Mouse (Mus musculus) left cerebral cortex, adult 8-10 months (tissue): ENCODE measurements around the gene Rgl3. TPM values are rescaled to one million over a fixed set of nuclear protein-coding genes. Genes with fewer than 3 reads are reported as not detected.

Experiments used
- DNase-seq, 2 experiments: peaks; one replicate each; pipeline ENCODE4 v3.0.0; 2022; ENCODE audit warnings: low spot score in 2 of 2
- total RNA-seq, 4 experiments: library from RNA; stranded (reverse); gene quantifications; 2 replicates each; pipeline ENCODE4 v1.2.4; 2022

Gene Rgl3
- total RNA-seq, result 1 to 10 TPM; 2.7 to 4.4 (median 3.2) TPM

DNA sequence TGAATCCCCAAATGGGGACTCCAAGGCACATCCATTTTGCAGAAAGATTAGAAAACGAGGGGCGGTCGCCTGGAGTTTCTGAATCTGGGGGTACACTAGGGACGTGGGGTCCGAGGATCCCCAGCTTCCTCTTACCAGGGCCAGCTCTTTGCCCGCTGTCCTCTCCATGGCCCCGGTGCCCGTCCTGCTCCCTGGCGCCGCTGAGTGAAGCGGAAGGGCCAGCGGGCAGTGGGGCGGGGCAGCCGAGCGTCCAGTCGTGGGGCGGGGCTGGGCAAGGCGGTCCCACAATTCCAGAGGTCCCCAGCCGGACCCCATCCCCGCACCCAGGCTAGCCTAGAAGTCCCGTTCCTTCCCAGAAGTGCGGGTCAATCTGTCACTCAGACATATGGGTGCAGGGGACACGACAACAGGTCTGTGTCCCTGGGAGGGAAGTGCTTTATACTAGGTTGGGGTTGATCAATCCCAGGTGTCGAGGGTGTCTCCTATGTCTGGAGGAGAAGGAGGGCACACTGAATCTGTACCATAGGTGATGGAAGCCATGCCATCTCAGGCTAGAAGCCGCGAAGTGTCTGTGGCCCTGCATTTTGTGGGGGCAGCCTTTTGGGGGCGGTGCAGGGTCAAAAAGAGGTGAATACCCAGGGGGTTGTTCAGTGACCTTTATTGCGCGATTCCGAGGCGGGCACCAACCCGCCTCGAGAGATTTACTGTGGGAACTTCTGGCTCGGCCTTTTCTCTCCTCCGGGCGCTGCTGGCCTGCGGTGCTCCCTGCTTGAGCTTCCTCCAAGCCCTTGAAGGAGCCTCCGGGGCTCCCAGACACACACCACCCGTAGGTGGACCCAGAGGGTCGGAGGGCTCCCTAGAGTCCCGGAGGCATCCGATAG is at the start of gene Rgl3:
Rgl3 (minus strand) TSS at position 217 of the 881 bp plus-strand sequence.
- no peak for DNase-seq

DNA sequence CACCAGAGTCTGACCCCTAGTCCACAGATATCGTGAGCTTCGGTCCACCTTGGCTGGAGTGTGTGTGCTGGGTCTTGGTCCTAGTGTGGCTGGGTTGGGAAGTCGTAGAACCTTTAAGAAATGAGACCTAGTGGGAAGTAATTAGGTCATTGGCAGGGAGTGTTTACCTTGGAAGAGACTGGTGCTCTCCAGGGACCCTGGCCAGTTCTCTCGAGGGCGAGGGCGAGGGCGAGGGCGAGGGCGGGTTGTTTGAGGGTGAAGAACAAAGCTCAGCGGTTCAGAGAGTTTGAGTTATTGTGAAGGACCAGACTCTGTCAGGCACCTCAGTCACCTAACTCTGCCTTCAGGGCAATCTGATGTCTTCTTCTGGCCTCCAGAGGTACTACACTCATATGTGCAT is 48.6 kb upstream of the Rgl3 start:
- no peak for DNase-seq

DNA sequence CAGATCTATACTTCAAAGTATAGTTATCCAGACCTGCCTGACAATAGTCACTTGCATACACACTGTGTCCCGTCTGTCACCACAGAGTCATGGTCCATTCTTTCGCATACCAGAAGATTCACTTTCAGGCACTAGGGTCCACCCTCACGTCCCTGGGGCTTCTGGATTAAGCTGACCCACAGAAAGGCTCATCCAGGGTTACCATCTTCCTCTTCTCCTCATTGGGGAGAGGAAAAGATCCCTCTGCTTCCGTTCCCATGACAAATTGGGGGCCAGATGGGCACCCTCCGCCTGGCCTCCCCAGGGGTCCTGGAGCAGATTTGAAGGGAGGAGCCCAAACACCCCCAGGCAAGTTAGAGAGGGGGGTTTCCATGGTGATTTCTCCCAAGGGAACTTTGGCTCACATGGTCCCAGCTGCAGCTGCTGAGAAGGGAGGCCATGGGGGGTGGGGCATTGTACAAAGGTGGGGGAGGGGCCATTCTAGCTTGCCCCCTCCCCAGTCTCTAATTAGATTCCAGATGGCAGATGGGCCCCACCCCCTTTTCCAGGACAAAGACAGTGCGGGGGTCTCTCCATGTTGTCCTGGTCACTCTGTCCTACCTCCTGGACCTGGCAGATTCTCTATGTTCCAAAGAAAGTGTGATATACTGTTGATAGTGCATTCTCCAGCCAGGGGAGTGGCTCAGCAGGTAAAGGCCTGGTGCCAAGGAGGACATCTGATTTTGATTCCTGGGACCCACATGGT is 46.2 kb upstream of the Rgl3 start:
- DNase-seq, result no peak

DNA sequence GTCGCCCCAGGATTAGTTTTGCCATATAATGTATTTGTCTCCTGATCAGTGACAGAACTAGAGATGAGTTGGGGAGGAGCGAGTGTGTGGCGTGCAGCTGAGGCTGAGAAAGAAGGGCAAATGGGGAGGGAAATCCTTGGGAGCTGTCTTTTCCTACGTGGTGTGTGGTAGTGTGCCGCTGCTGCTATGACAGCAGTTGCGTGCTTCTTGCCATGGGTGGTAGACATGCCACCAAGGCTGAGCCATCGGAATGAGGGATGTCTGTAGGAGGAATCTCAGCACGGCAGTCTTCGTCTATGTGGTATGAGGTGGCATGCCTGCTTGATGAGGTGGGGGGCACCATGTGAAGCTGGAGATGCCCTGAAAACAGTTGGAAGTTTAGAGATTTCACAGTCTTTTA is 41.1 kb upstream of the Rgl3 start:
- DNase-seq, result no peak

DNA sequence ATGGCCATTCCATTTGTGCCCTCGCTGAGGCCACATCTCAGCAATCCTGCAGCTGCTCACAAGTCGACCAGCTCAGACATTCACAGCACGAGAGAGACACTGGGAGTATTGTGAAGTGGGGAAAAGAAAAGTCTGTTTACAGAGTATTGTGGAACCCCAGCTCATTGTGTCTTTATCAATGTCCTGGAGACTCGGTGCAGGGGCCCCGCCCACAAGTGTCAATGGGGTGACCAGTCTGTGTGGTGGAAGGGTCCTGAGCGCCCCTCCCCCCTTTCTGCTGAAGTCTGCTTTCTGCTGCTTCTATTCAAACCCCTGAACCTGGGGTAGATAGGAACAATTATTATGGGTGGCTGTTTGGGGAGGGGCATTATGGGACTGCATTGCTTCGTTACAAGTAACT is 39.2 kb upstream of the Rgl3 start:
- no peak for DNase-seq

DNA sequence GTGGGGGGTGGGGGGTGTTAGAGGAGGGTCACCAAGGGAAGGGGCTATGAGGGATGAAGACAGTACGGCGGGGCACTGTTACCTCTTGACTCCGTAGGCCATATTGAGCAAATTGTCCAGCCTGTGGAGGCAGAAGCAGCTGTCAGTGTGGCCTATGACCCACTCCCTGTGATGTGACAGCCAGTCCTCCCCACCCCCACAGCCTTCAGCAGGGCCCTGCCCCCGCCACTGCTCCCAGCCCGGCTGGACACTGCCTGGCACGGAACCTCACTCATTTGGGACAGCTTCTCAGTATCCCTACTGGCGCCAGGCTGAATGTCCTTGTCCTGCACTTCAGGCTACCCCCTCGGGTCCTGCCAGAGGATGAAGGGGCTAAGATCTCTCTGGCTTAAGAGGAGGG is 35.3 kb upstream of the Rgl3 start:
- DNase-seq, result no peak

DNA sequence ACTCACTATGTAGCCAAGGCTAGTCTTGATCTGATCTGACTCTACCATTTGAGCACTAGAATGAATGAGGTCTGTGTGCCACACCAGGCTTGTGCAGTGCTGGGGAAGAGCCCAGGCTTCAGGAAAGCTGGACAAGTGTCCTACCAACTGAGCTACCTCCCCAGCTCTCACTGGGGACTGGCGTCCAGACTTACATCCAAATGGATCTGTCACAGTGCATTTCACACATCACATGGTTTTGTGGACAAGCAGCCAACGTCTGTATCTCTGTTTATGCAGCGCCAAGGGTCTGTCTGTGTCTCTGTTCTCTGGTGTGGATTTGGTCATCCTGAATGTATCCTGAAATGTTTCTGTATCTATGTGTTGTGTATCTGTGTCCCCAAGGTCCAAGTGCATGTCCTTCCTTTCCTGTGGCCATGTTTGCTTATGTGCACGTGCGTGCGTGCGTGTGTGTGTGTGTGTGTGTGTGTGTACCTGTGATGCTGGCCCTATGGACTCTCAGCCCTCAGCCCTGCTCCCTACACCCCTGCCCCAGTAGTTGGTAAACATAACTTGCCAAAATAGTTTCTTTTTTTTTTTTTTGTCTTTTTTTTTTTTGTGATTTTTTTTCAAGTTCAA is 28.1 kb upstream of the Rgl3 start:
- DNase-seq, result no peak

DNA sequence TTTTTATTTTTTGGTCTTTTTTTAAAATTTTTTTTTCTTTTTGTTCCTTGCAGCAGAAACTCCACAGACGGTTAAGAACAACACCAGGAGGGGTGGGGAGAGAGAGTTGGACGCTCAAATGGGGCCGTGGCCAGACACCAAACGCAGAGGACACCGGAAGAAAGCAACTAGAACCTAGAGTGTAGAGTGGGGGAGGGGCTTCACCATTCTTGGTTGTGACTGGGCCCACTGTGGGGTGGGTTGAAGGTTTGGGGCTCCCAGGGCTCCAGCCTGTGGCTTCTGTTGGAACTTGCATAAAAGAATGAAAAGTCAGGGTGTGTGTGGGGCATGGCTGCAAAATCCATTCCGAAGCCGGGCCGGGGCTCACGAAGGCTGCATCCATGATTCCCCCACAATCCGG is 27.0 kb upstream of the Rgl3 start:
- no peak for DNase-seq

DNA sequence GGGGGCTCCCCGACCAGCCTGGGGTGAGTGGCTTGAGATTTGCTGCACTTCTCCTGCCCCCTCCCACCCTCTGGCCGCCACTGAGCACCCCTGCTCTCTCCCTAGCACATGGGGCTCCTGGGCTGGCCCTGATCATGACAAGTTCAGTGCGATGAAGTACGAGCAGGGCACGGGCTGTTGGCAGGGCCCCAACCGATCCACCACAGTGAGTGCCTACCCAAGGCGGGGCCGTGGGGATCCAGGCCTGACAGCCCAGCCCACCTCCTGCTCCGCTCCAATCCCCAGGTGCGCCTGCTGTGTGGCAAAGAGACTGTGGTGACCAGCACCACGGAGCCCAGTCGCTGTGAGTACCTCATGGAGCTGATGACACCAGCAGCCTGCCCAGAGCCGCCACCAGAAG is 23.5 kb upstream of the Rgl3 start:
- no peak for DNase-seq

DNA sequence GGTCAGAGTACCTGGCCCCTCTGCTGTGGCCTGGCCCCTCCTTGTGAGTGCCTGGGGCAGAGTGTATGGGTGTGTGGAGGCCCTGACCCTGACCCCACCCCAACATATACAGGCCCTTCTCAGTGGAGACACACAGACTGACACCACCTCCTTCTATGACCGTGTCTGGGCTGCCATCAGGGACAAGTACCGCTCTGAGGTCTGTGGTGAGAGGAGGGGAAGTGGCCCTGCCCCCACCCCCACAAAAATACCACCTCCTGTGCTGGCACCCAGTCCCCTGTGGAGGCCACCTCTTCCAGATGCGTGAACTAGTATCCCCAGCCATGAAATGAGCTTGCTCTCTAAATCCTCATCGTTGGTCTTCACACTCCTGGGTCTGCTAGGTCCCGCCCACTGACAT is 21.8 kb upstream of the Rgl3 start:
- no peak for DNase-seq

DNA sequence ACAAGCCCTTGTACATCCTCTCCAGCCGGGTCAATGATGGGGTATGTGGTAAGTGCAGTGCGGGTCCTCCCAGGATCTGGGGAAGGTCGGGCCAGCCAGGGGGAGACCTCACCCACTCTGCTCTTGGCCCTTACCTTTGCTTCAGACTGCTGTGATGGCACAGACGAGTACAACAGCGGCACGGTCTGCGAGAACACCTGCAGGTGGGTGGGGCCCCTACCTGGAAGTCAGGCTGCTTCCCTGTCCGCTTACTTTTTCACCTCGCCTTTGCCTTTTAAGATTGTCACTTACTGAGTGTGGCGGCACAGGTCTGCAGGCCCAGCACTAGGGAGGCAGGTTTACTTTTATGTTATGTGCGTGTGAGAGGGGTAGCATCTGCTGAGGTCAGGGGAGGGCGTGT is 15.3 kb upstream of the Rgl3 start:
- no peak for DNase-seq

DNA sequence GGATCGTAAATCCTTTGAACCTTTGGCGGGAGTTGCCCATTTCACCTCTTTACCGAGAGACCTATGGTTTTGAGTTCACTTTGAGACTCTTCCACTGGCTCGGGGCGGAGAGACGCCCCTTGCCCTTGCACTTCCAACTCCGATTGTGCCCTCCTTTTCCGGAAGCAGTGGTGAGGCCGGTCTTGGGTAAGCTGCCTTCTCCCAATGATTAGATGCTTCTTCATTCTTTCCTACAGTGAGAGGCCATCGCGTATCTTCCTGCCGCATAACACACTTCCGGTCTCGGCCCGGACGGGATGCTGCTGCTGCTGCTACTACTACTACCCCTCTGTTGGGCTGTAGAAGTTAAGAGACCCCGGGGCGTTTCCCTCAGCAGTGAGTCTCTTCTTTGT is 13.9 kb upstream of the Rgl3 start:
- DNase-seq, result no peak

DNA sequence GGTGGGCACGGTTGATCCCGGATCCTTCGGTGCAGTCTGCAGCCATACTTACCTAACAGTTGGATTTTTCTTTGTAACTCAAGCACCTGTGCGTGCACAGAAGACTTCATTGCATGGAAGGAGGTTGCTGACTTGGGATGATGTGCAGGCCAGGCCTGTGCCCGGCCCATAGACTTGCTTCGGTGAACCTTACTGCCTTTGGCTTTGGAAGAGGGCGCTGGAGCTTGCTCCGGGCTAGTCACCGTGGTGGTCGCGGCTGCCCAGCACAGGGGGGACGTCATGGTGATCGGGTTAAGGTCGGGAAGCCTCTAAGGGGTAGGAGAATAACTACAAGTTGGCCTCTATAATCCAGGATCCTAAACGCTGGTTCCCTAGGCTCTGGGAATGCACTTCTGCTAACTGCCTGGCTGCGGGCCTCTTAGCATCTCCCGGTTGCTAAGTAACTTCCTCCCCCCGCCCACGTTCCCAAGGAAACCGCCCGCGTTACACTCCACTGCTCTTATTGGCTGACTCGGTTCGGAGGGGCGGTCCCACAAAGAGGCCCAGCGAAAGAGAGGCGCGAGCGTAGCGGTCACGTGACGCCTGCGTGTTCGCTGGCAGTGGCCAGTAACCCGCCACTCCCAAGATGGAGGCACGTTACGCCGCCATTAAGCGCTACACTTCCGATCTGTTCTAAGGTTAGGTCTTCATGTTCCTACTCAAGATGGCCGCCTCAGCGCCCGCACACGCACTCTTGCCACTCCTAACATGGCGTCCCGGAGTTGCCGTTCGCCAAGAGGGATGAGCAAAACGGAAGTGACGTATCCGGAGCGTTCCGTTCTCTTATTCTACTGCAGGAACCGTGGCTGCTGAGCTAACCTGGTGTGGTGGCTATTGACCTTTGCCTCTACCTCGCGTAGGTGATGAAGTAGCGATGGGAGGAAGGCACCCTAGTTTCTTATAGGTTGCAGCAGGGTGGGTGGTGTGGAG is 13.2 kb upstream of the Rgl3 start, which contains the start of the genes Ccdc151 and Prkcsh:
Ccdc151 (minus strand) TSS at position 441 of the 969 bp plus-strand sequence.
Prkcsh (plus strand) TSS at position 613 of the 969 bp plus-strand sequence.
- DNase-seq, result peak; percentile 97 to 100

DNA sequence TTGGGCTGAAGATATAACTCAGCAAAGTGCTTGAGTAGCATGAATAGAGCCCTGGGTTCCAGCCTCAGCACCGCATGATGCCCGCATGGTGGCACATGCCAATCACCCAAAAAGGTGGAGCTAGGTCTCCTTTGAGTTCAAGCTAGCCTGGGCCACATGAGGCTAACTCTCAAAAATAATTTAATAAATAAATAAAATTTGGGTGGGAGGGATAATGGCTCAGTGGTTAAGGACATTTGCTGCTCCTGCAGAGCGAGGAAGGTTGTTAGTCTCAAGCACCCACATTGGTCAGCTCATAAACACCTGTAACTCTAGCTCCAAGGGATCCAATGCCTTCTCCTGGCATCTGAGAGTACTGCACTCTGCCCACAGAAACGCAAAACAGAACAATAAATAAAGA is 12.4 kb upstream of the Rgl3 start:
- no peak for DNase-seq

DNA sequence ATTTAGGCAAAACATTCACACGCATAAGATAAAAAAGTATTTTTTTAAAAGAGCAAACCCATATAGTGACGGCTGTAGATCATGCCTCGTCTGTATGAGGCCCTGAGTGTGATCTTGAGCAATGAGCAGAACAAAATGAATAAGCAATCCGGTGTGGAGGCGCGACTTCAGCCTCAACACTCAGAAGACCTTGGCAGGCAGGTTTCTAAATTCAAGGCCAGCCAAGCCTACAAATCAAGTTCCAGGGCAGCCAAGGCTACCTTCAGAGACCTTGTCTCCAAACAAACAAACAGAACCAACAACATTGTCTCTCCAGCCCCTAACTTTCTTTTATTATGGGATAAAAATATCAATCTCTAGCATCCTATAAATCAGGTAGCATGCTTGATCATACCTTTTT is 11.1 kb upstream of the Rgl3 start:
- no peak for DNase-seq

DNA sequence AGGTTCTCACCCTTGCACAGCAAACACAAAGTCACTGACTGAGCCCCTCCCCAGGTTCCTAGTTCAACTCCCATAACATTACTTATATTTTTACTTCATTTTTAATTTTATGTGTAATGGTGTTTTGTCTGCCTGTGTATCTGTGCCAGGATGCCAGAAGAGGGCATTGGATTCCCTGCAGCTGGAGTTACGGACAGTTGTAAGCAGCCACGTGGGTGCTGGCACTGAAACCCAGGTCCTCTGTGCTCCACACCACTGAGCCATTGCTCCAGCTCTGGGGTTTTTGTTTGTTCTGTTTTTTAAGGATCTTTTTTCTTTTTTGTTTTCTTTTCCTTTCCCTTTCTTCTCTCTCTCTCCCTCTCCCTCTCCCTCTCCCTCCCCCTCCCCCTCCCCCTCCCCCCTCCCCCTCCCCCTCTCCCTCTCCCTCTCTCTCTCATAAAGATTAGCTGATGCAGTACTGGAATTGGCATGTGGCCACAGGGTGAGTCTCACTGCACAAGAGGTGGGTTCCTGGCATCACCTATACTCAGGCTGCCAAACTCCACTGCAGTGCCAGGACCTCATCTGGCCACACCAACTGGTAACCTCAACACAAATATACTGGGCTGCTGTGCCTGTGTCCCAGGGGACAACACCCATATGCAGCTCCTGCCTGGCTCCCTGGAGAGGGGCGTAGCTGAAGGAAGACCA is 7.1 kb upstream of the Rgl3 start:
- DNase-seq, result no peak

DNA sequence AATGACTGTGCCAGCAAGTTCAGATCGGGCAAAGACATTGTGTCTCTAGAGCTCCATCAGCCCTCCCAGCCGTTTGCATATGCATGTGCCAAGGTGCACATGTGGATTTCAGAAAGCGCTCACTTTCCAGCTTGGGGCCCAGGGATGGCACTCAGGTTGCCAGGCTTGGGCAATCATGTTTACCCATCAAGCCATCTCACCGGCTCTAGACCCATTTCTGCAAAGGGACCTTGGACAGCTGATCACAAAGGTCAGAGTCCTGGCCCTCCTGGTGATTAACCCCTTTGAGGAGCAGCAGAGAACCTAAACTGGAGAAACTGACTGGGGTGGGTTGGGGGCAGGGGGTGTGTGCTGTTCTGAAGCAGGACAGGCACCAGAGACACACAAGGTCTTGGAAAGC is 3.0 kb upstream of the Rgl3 start:
- DNase-seq, result no peak

DNA sequence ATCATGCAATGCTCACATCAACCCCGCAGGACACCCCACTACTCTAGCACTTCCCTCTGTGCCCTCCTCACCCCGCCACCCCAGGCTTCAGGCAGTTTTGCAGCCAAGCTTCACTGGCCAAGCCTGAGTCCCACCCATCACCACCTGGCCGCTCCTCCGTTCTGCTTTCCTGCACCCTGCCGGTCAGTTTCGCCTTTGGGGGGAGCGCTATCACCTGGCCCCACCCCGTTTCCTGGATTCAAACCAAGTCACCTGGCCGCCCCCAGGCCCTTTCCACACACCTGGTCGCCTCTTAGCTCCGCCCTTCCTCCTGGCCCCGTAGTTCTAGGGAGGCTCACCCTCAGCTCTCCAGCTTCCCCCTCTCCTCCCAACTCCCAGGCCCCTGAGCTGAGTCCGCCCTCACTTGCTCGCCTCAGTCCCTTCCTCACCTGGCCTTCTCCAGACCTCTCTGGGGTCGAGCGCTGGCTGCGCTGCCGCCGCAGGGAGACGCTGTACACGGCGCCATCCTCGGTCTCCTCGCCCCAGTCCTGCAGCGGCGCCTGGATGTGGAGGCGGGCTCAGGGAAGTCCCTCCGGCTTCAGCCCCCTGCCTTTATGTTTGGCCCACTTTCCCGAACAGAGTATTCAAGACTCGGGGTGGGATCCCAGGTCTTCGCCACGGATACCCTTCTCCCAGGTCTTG is 685 bp downstream of the Rgl3 start:
- DNase-seq, result no peak

DNA sequence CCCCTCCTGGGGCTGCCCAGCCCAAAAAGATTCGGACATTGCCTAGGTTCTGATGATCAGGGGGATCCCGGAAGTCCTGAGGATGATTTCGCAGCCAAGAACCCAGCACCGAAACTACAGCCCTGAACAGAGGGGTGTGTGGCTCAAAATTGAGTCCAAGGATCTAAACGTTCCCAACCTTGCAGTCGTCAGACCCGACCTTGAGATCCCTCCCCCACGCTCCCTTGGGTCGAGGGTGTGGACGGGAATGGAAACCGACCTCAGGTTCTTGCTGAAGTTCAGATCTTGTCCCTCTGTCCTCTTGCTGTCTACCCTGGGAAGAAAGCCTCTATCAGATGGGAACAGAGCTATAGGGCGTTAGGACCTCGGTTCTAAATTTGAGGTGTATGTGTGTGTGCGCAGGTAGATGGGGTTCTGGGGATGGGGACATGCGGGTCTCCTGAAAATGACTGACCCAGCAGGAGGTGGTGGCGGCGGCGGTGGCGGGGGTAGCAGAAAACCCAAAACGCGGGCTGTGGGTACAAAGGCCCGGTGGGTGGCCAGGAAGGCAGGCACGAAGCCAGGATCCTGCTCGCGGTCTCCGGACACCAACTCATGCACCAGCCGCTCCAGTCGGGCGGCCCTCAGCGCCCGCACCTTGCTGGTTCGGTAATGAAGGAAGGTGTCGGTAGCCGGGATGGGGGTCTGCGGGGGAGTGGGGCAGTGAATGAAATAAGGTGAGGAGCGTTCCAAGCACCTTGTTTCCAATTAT is 1.5 kb downstream of the Rgl3 start:
- DNase-seq, result no peak
